Mouse (Mus musculus): ENCODE data around the gene Slc22a21. TPM values are rescaled to one million over a fixed set of nuclear protein-coding genes. Genes with fewer than 3 reads are reported as not detected.
"Not testable (repeated sequence)": the region's sequence is repeated elsewhere in the genome, so short reads cannot be mapped to it uniquely, and the experiment has no call there.

The Slc22a21 gene
- polyA plus RNA-seq, 1 experiment from 2014 or later, result 2.4 TPM

DNA sequence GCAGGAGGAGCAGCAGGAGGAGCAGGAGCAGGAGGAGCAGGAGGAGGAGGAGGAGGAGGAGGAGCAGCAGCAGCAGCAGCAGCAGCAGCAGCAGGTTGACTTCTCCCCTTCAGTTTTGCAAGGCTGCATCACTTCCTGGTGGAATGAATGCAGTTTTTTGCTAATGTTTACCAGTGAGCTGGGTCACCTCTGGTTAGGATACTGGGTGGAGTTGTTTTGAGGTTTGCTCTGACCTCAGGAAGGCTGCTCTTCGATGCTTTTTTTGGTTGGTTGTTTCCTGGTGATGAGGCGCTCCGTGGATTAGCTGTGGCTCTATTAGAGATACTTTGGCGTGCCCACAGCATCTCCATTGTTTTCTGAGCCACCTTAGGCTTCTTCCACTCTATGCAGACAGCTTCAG is 37.5 kb upstream of the Slc22a21 start:
- H3K9me3 ChIP-seq (ENCODE audit: control insufficient read depth, low read length), result no peaks in the 10 kb centered on the region
- no peak overlapping the region for H3K9ac ChIP-seq (replicated peaks; ENCODE audit: low read length)
- WGBS, result 76% methylated on average over 4 of the region's 4 CpGs
- H3K4me3 ChIP-seq (replicated peaks; ENCODE audit: low read depth, low read length), result no peak overlapping the region
- no peaks in the 10 kb centered on the region for H3K4me1 ChIP-seq (ENCODE audit: control insufficient read depth, insufficient read depth, low read length)
- no peak overlapping the region for H3K4me2 ChIP-seq (ENCODE audit: low read length)
- H3K27me3 ChIP-seq (ENCODE audit: control insufficient read depth, insufficient read depth, low read length), result no peaks in the 10 kb centered on the region
- DNase-seq (no peak), ATAC-seq (ENCODE audit: low FRiP score, low TSS enrichment) (no peak)
- no peak overlapping the region for H3K27ac ChIP-seq (replicated peaks; ENCODE audit: low read depth, low read length)
- H3K36me3 ChIP-seq (ENCODE audit: control insufficient read depth, insufficient read depth, low read length), result no peaks in the 10 kb centered on the region

DNA sequence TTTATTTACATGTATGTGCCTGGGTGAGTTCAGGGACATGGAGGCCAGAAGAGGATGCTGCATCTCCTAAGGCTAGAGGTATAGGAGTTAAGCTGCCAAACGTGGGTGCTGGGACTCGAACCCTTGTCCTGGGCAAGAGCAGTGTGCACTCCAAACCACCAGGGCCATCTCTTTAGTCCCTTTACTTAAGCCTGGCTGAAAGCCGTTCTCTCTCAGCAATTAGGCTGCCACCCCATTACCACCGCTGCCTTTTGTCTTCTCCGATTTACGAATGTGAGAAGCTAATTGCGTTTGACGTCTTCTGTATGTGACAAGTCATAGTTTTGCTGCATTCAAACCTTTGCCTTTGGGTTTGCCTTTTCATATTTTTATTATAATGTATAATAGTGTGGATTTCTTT is 35.9 kb upstream of the Slc22a21 start:
- no peak overlapping the region for H3K4me2 ChIP-seq (ENCODE audit: low read length)
- H3K9ac ChIP-seq (replicated peaks; ENCODE audit: low read length), result no peak overlapping the region
- no peaks in the 10 kb centered on the region for H3K36me3 ChIP-seq (ENCODE audit: control insufficient read depth, insufficient read depth, low read length)
- H3K27me3 ChIP-seq (ENCODE audit: control insufficient read depth, insufficient read depth, low read length), result no peaks in the 10 kb centered on the region
- H3K4me1 ChIP-seq (ENCODE audit: control insufficient read depth, insufficient read depth, low read length), result no peaks in the 10 kb centered on the region
- H3K27ac ChIP-seq (replicated peaks; ENCODE audit: low read depth, low read length), result no peak overlapping the region
- no peaks in the 10 kb centered on the region for H3K9me3 ChIP-seq (ENCODE audit: control insufficient read depth, low read length)
- WGBS, result 77% methylated on average over 8 of the region's 8 CpGs
- DNase-seq (no peak), ATAC-seq (ENCODE audit: low FRiP score, low TSS enrichment) (no peak)
- H3K4me3 ChIP-seq (replicated peaks; ENCODE audit: low read depth, low read length), result no peak overlapping the region

DNA sequence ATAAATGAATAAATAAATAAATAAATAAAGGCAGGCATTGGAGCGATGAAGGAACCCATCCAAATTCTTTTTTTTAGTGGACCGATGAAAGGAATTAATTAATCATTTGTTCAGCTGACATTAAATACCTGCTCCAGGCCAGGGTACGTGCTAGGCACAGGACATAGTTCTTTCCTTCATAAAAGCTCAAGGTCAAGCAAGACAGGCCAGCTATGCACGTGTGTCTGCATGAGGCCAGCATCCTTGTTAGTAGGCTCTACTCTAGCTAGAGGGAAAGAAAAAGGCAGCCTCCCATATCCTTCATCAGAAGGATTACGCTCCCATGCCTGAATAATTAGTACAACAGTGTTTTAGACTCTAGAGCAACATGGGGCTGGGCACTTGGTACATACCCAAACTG is 32.8 kb upstream of the Slc22a21 start:
- no peaks in the 10 kb centered on the region for H3K36me3 ChIP-seq (ENCODE audit: control insufficient read depth, insufficient read depth, low read length)
- no peaks in the 10 kb centered on the region for H3K27me3 ChIP-seq (ENCODE audit: control insufficient read depth, insufficient read depth, low read length)
- no peaks in the 10 kb centered on the region for H3K4me1 ChIP-seq (ENCODE audit: control insufficient read depth, insufficient read depth, low read length)

DNA sequence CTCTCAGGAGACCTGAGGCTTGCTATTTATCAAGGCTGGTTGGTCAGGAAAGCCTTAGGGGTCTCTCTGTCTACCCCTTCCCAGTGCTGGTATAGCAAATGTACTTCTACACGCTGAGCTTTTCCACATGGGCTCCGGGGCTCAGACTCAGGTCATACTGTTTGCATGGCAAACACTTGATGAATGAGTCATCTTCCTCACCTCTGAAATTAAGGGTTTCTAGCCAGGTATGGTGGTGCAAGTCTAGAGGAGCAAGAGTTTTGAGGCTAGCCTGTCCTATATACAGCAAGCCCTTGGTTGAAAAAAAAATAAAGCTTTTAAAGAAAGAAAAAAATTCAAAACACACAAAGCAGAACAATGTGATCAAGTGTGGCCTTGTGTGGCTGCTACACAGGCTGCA is 31.1 kb upstream of the Slc22a21 start:
- H3K27me3 ChIP-seq (ENCODE audit: control insufficient read depth, insufficient read depth, low read length), result no peaks in the 10 kb centered on the region
- no peak for DNase-seq
- no peak overlapping the region for H3K4me3 ChIP-seq (replicated peaks; ENCODE audit: low read depth, low read length)
- no peaks in the 10 kb centered on the region for H3K4me1 ChIP-seq (ENCODE audit: control insufficient read depth, insufficient read depth, low read length)
- H3K9me3 ChIP-seq (ENCODE audit: control insufficient read depth, low read length), result no peaks in the 10 kb centered on the region
- no peaks in the 10 kb centered on the region for H3K36me3 ChIP-seq (ENCODE audit: control insufficient read depth, insufficient read depth, low read length)
- 91% methylated on average over 2 of the region's 2 CpGs for WGBS
- ATAC-seq (ENCODE audit: low FRiP score, low TSS enrichment), result no peak
- H3K27ac ChIP-seq (replicated peaks; ENCODE audit: low read depth, low read length), result no peak overlapping the region
- no peak overlapping the region for H3K9ac ChIP-seq (replicated peaks; ENCODE audit: low read length)
- no peak overlapping the region for H3K4me2 ChIP-seq (ENCODE audit: low read length)

More for the DNA sequence above, 32.8 kb upstream of the Slc22a21 start:
- DNase-seq (no peak), ATAC-seq (ENCODE audit: low FRiP score, low TSS enrichment) (no peak)
- Histone ChIP-seq H3K4me3 (replicated peaks; ENCODE audit: low read depth, low read length) (no peak overlapping the region), H3K9me3 (ENCODE audit: control insufficient read depth, low read length) (no peaks in the 10 kb centered on the region), H3K4me2 (ENCODE audit: low read length) (no peak overlapping the region), H3K9ac (replicated peaks; ENCODE audit: low read length) (no peak overlapping the region), H3K27ac (replicated peaks; ENCODE audit: low read depth, low read length) (no peak overlapping the region)
- 89% methylated on average over 5 of the region's 5 CpGs for WGBS

DNA sequence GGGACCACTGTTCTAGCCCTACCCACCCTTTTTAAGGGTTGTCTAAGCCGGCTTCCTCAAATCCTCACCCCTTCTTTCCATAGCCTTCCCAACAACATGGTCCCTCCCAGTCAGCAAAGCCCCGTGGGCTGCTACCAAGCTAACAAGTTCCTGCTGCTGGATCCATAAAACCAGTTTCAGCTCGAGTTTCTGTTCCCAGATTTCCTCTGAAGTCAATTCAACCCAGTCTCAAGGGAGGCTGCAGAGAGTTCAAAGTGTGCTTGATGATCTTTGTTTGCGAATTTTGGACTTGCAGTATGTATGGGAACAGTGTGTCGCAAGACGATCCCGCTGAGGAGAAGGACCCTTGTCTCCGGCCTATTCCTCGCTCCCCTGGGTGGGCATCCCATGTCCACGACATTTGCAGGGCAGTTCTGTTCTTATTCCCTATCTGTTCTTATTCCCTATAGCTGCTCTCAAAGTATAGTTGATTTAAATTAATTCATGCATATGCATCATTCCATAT is 28.3 kb upstream of the Slc22a21 start:
- 84% methylated on average over 10 of the region's 10 CpGs for WGBS
- Histone ChIP-seq H3K36me3 (ENCODE audit: control insufficient read depth, insufficient read depth, low read length) (no peaks in the 10 kb centered on the region), H3K27ac (replicated peaks; ENCODE audit: low read depth, low read length) (no peak overlapping the region), H3K4me3 (replicated peaks; ENCODE audit: low read depth, low read length) (no peak overlapping the region), H3K4me2 (ENCODE audit: low read length) (no peak overlapping the region), H3K9ac (replicated peaks; ENCODE audit: low read length) (no peak overlapping the region), H3K4me1 (ENCODE audit: control insufficient read depth, insufficient read depth, low read length) (no peaks in the 10 kb centered on the region), H3K27me3 (ENCODE audit: control insufficient read depth, insufficient read depth, low read length) (no peaks in the 10 kb centered on the region), H3K9me3 (ENCODE audit: control insufficient read depth, low read length) (no peaks in the 10 kb centered on the region)
- ATAC-seq (ENCODE audit: low FRiP score, low TSS enrichment) (no peak), DNase-seq (no peak)

DNA sequence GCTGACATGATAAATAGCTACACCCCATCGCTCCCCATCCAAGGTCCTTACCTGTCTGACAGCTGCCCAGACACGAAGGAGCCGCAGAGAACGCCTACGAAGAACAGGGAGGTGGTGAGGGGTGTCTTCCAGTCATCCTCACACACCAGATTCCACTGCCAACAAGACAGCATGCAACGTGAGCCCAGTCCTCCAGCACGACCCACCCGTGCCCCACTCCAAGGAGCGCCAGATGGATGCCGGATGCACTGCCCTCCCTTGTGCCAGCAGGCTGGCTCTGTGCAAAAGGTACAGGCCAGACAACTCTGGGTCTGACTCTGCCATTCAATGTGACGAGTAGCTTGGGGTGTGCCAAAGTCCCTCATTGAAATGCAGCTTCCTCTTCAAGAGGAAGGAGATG is 27.6 kb upstream of the Slc22a21 start:
- 89% methylated on average over 11 of the region's 11 CpGs for WGBS
- Histone ChIP-seq H3K9ac (replicated peaks; ENCODE audit: low read length) (no peak overlapping the region), H3K4me3 (replicated peaks; ENCODE audit: low read depth, low read length) (no peak overlapping the region), H3K27me3 (ENCODE audit: control insufficient read depth, insufficient read depth, low read length) (no peaks in the 10 kb centered on the region), H3K4me2 (ENCODE audit: low read length) (no peak overlapping the region), H3K27ac (replicated peaks; ENCODE audit: low read depth, low read length) (no peak overlapping the region), H3K36me3 (ENCODE audit: control insufficient read depth, insufficient read depth, low read length) (no peaks in the 10 kb centered on the region), H3K4me1 (ENCODE audit: control insufficient read depth, insufficient read depth, low read length) (no peaks in the 10 kb centered on the region), H3K9me3 (ENCODE audit: control insufficient read depth, low read length) (no peaks in the 10 kb centered on the region)
- ATAC-seq (ENCODE audit: low FRiP score, low TSS enrichment) (no peak), DNase-seq (no peak)

DNA sequence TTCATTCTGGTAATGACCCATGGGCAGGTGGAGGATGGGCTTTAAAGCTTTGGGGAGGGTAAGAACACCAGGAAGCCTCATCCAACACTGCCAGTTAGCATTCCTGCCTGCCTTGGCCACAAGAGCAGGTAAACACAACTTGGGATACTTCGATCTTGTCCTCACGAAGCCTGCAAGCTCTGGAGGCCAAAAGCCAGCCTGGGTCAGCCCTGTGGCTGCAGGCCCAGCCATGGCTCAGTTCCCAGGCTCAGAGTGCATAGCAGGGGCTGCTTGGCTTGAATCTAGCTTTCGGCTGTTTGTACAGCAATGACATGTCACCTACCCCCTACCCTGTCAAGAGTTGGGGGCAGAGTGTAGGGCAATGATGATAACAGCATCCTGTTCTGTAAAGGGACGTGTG is 26.8 kb upstream of the Slc22a21 start:
- Histone ChIP-seq H3K27me3 (ENCODE audit: control insufficient read depth, insufficient read depth, low read length) (no peaks in the 10 kb centered on the region), H3K4me3 (replicated peaks; ENCODE audit: low read depth, low read length) (no peak overlapping the region), H3K27ac (replicated peaks; ENCODE audit: low read depth, low read length) (no peak overlapping the region), H3K9me3 (ENCODE audit: control insufficient read depth, low read length) (no peaks in the 10 kb centered on the region), H3K4me1 (ENCODE audit: control insufficient read depth, insufficient read depth, low read length) (no peaks in the 10 kb centered on the region), H3K36me3 (ENCODE audit: control insufficient read depth, insufficient read depth, low read length) (no peaks in the 10 kb centered on the region), H3K4me2 (ENCODE audit: low read length) (no peak overlapping the region), H3K9ac (replicated peaks; ENCODE audit: low read length) (no peak overlapping the region)
- no peak for DNase-seq
- WGBS, result 88% methylated on average over 4 of the region's 4 CpGs
- ATAC-seq (ENCODE audit: low FRiP score, low TSS enrichment), result no peak

DNA sequence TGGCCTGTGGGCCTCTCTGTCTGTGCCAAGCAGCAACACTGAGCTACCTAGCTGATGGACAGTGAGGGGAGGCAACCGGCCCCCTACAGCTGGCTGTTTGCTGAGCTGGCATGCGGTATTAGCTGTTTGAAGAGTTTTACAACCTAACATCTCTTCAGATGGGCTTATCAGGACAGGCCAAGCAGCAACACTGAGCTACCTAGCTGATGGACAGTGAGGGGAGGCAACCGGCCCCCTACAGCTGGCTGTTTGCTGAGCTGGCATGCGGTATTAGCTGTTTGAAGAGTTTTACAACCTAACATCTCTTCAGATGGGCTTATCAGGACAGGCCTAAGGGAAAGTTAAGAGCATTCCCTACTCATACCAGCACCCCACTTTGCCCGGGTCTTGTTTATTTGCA is 26.2 kb upstream of the Slc22a21 start:
- not testable (repeated sequence) for H3K4me1 ChIP-seq (ENCODE audit: control insufficient read depth, insufficient read depth, low read length); H3K27ac ChIP-seq (replicated peaks; ENCODE audit: low read depth, low read length); H3K4me3 ChIP-seq (replicated peaks; ENCODE audit: low read depth, low read length); H3K9me3 ChIP-seq (ENCODE audit: control insufficient read depth, low read length); ATAC-seq (ENCODE audit: low FRiP score, low TSS enrichment); H3K36me3 ChIP-seq (ENCODE audit: control insufficient read depth, insufficient read depth, low read length); H3K9ac ChIP-seq (replicated peaks; ENCODE audit: low read length); DNase-seq; H3K27me3 ChIP-seq (ENCODE audit: control insufficient read depth, insufficient read depth, low read length); H3K4me2 ChIP-seq (ENCODE audit: low read length)
- WGBS, result 77% methylated on average over 5 of the region's 5 CpGs

DNA sequence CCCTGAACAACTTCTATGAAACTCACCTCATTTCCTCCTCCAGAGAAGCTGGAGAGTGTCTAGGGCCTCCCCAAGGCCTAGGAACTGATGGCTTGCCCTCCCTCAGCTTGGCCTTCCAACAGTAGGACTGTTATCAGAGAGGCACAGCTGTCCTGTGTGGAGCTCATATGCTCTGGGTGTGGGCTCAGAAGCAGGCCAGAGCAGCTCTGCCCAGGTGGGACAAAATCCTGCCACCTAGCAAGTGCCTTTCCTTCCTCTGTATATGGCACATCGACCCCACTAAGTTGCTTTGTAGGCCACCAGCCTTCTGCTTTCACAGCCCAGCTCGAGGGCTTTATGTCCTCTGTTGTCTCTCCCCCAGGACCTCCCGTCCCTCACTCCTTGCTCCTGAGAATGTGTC is 24.6 kb upstream of the Slc22a21 start:
- no peaks in the 10 kb centered on the region for H3K27me3 ChIP-seq (ENCODE audit: control insufficient read depth, insufficient read depth, low read length)
- no peaks in the 10 kb centered on the region for H3K9me3 ChIP-seq (ENCODE audit: control insufficient read depth, low read length)
- ATAC-seq (ENCODE audit: low FRiP score, low TSS enrichment) (no peak), DNase-seq (no peak)
- no peaks in the 10 kb centered on the region for H3K4me1 ChIP-seq (ENCODE audit: control insufficient read depth, insufficient read depth, low read length)
- no peak overlapping the region for H3K9ac ChIP-seq (replicated peaks; ENCODE audit: low read length)
- no peak overlapping the region for H3K27ac ChIP-seq (replicated peaks; ENCODE audit: low read depth, low read length)
- H3K4me2 ChIP-seq (ENCODE audit: low read length), result no peak overlapping the region
- H3K36me3 ChIP-seq (ENCODE audit: control insufficient read depth, insufficient read depth, low read length), result no peaks in the 10 kb centered on the region
- no peak overlapping the region for H3K4me3 ChIP-seq (replicated peaks; ENCODE audit: low read depth, low read length)
- WGBS, result 73% methylated on average over 3 of the region's 3 CpGs

All from midbrain, embryonic 14.5 days (tissue).